Mouse (Mus musculus) adrenal gland, postnatal 14 days (tissue): ENCODE results near the gene Akain1. TPM values are rescaled to one million over a fixed set of nuclear protein-coding genes. Genes with fewer than 3 reads are reported as not detected.

Experiments
- DNase-seq: peaks from one replicate; pipeline ENCODE4 v3.0.0; 2021; ENCODE audit warnings: mixed read lengths
- total RNA-seq: library from RNA; stranded (reverse); gene quantifications from 2 replicates; pipeline ENCODE4 v1.2.3, GENCODE M21; 2021

Akain1 gene
- total RNA-seq, 1 experiment from 2014 or later: not detected

- DNase-seq: no peak
Observed at GRCm38 (mm10) chr17:69479261-69479660, 40.1 kb downstream of the Akain1 start.

DNA sequence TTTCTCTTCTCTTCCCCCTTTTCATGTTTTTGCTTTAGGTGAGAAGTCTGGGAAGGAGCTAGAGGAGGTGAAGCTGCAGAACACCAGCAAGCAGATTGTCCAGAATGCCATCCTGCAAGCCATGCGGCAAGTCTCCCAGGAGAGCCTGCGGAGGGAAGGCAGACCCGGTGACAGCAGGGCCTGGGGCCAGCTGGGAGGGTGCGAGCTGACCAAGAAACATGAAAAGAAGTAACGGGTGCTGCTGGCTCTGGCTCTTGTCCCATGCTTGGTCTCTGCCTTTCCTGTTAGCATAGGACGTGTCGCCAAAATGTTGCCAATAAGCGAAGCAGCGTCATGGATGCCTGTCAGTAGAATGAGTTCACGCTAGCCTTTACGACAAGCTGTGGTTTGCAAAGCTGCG is 48.0 kb downstream of the Akain1 start:
- DNase-seq: no peak

DNA sequence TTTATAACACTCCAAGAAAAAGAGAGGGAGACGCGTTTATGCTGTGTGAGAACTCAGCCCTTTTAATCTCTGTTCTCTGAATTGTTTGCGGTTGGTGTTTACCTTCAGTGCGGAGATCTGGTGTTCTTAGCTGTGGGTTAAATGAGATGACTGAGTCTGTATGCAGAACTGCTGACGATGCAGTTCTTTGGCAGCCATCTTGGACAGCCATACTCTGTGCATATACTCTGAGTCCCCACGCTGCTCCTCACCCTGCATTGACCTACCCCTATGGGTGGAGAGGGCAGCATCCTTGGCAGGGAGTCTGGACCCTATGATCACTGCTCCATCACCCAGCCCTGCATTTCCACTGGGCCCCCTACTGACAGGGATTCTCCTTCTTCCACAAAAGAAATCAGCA is 48.8 kb downstream of the Akain1 start:
- DNase-seq: no peak

DNA sequence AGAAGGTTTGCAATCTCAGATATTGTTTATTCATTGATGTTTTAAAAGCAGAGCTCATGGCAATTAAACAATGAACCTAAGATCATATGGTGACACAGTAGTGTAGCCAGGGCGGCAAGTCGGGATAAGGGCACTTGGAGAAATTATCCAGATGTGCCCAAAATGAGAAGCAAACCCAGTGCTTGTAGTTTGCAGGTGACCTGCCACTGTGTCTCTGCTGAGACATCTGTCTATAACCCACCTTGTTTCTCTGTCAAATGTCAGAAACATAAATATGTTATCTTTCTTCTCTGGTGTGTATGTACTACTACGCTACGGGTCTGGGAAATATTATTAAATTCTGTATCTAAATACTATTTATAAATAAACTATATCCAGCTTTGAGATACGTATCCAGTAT is 49.7 kb downstream of the Akain1 start:
- no peak for DNase-seq

- DNase-seq: no peak
Observed at GRCm38 (mm10) chr17:69492368-69492767, 53.2 kb downstream of the Akain1 start.

DNA sequence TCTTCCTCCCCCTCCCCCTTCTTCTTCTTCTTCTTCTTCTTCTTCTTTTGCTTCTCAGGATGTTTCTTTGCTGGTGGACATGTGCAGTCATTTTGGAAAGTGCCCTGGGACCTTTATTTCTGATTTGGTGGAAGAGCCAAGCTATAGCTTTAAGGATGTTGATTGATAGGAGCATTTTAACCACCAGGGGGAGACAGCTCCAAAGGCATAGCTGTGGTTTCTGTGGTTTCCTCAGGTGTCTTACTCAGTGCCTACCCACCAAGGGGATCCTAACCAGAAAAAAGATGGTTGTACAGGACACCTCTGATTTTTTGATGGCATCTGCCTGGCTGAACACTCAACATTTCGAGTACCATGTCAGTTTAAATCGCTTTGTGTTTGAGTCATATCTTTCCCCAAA is 56.4 kb downstream of the Akain1 start:
- no peak for DNase-seq

GRCm38 (mm10) chr17:69496125-69496524 is 57.0 kb downstream of the Akain1 start:
- no peak for DNase-seq

DNA sequence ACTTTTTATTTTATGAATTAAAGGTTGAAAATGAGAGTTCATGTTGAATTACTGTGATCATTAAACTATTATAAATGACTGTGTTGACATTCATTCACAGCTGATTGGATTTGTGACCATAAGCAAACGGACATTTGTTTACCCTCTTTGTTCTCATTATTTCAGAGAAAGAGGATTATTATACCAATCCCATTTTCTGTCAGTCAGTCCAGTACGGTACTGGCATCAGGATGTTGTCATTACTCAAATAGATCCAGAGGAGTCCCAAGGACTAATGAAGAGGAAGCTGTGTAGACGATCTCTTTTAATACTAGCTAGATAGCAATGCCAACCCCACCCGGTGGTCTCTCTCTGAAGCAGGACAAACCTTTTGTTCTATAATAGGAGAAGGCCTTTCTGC is 58.2 kb downstream of the Akain1 start:
- DNase-seq: no peak

GRCm38 (mm10) chr17:69498913-69499312 is 59.8 kb downstream of the Akain1 start:
- DNase-seq: no peak

DNA sequence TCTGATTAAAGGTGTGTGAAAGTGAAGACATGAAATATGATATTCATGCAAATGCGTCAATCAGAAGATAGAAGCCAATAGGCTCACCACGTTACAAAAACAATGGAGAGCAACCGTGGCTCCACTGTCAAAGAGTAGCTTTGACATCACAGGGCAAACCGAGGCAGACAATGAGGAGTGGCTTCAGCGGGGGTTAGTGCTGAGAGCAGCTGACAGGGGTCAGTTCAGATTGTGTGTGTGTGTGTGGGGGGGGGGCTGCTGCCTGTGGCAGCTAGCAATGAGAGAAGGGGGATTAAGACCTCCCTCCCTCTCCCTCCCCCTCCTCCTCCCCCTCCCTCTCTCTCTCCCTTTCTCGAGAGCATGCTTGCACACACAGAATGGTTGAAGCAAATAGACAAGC is 60.3 kb downstream of the Akain1 start:
- DNase-seq: no peak

DNA sequence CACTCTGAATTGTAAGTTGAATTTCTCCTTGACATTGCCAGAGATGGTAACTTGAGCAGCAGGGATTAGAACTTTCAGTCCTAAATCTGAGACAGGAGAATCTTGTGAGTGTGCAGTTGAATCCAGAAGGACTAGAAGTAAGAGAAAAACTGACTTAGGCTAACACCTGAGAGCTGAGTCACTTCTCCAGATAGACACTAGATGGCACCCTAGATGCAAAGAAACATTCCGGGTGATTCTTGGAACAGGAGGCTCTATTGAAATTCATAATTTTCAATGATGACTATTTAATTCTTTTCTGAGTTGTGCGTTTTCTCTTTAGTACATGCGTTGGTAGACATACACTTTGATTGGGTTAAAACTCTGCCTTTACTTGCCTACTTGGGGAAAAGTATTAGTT is 66.9 kb downstream of the Akain1 start:
- DNase-seq: peak; percentile 8

DNA sequence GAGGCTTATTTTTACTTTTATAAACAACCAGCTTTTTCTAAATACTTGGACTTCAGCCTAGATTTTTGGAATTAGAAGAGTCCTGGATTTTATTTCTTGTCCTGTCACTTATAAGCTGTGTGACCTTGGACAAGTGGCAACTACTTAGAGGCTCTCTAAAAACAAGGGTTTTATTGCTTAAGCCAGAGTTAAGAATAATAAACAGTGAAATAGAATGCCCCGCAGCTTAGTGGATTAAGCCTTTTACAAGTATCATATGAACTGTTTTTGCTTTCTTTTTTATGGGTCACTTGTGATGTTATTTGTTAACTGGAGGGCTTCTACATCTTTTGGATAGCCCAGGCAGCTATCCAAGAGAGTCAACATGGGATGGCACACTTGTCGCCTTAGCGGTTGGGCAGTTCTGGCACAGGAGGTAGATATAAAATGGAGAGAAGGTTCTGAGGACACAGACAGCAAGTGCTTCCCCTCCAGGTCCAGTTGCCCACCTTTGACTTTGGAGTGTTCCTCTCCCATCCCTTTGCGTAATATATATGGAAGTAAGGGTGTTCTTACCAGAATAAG is 77.3 kb downstream of the Akain1 start:
- DNase-seq: no peak

- DNase-seq: no peak
Observed at GRCm38 (mm10) chr17:69531472-69531871, 92.3 kb downstream of the Akain1 start.

Other genes with a start within 250 kb of the Akain1 start
- 16.9 and 17.6 TPM in 2 replicates for gene Zbtb14, start 56.3 kb upstream of the Akain1 start, total RNA-seq